16 mouse cellular contexts compared by ENCODE assay signal in the genomic region with DNA sequence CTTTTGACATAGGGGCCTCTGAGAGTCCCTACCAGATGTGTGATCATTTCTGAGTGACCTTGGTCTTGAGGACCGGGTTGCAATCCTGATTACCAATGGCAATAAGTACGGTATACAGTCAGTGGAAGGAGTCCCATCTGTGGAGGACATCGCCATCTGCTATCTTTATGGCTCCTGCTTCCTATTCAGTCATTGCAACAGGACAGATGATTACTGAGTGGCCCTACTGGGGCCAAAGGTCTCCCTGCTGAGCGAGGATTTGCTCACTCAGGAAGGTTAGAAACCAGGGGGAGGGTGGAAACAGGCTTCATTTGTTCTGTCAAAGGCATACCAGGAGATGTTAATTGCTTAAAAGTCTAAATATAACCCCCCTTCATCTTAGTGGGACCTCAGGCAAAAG. TPM values are rescaled to one million over a fixed set of nuclear protein-coding genes. Genes with fewer than 3 reads are reported as not detected.
"Had no signal": no experiment of that assay in that cellular context is flagged by ENCODE, and none has a peak within 500 bp of the region (broad histone marks: within the 10 kb centered on the region; RNA-seq: fewer than 3 reads in every experiment).

No protein-coding gene starts in this region.

- H3K4me3 ChIP-seq: hindbrain, embryonic 15.5 days; limb, embryonic 13.5 days; midbrain, embryonic 12.5 days; stomach, embryonic 15.5 days had no signal

- H3K9me3 ChIP-seq: hindbrain, embryonic 15.5 days; limb, embryonic 13.5 days; midbrain, embryonic 12.5 days; stomach, embryonic 15.5 days had no signal

- H3K4me2 ChIP-seq: hindbrain, embryonic 15.5 days; lung, embryonic 14.5 days; stomach, embryonic 15.5 days had no signal

- H3K9ac ChIP-seq: hindbrain, embryonic 15.5 days; limb, embryonic 13.5 days; liver, embryonic 14.5 days; lung, embryonic 14.5 days; midbrain, embryonic 12.5 days; stomach, embryonic 15.5 days had no signal

- H3K27me3 ChIP-seq: hindbrain, embryonic 15.5 days; limb, embryonic 13.5 days; stomach, embryonic 15.5 days had no signal

- DNase-seq: left cerebral cortex, postnatal 4 days; lung, embryonic 14.5 days; lung, postnatal 10 days; lung, postnatal 4 days; right cerebral cortex, postnatal 14 days; thymus, adult 2 months; thymus, postnatal 25 days had no signal

- H3K27ac ChIP-seq: hindbrain, embryonic 15.5 days; kidney, postnatal 0 days; liver, embryonic 14.5 days; midbrain, embryonic 12.5 days; stomach, embryonic 15.5 days had no signal

- H3K36me3 ChIP-seq: hindbrain, embryonic 15.5 days; limb, embryonic 13.5 days; midbrain, embryonic 12.5 days; stomach, embryonic 15.5 days had no signal

RNA-seq across cellular contexts. Expression of a gene that starts 30.6 kb away (rescaled TPM):
- total RNA-seq: left cerebral cortex, postnatal 10 days; left cerebral cortex, postnatal 4 days; midbrain, postnatal 0 days had no signal
- polyA plus RNA-seq: hindbrain, embryonic 15.5 days; lung, embryonic 14.5 days; midbrain, embryonic 12.5 days; midbrain, postnatal 0 days; neural tube, embryonic 14.5 days had no signal
